Mouse (Mus musculus) myocyte (in vitro differentiated cells): ENCODE results near the gene Rpl26. TPM values are rescaled to one million over a fixed set of nuclear protein-coding genes. Genes with fewer than 3 reads are reported as not detected.

Experiments
- H3K27me3 ChIP-seq: one replicate; pipeline ENCODE4 v1.6.1; 2011; ENCODE audit not compliant: control insufficient read depth, insufficient read depth, insufficient read length
- H3K36me3 ChIP-seq: one replicate; pipeline ENCODE4 v1.6.1; 2011; ENCODE audit not compliant: control insufficient read depth, insufficient read depth
- H3K4me2 ChIP-seq: one replicate; pipeline ENCODE4 v1.6.1; 2011; ENCODE audit warnings: low read depth, control low read depth
- H3K4me3 ChIP-seq: one replicate; pipeline ENCODE4 v1.5.1; 2011; ENCODE audit warnings: mild to moderate bottlenecking, control low read depth, moderate library complexity
- H3K79me2 ChIP-seq: one replicate; pipeline ENCODE4 v1.6.1; 2011; ENCODE audit not compliant: control insufficient read depth, insufficient read depth
- H3ac ChIP-seq: one replicate; pipeline ENCODE4 v1.6.1; 2011; ENCODE audit not compliant: control insufficient read depth, insufficient read length
- CEBPB ChIP-seq: IDR thresholded peaks from 2 replicates; pipeline ENCODE4 v1.6.1; 2011; ENCODE audit warnings: mild to moderate bottlenecking, moderate library complexity; ENCODE audit not compliant: poor library complexity, insufficient read depth, severe bottlenecking
- E2F4 ChIP-seq: IDR thresholded peaks from one replicate; pipeline ENCODE4 v1.6.1; 2011; ENCODE audit warnings: mild to moderate bottlenecking, control low read depth, moderate library complexity; ENCODE audit not compliant: insufficient read depth
- MAX ChIP-seq: IDR thresholded peaks from one replicate; pipeline ENCODE4 v1.6.1; 2011; ENCODE audit warnings: low read depth, mild to moderate bottlenecking, control low read depth
- MYOD1 ChIP-seq, 3 experiments: IDR thresholded peaks; one replicate each; pipeline ENCODE4 v1.6.1; 2011; ENCODE audit warnings: control low read depth in 2 of 3, low read depth in 2 of 3, mild to moderate bottlenecking in 2 of 3, moderate library complexity in 1 of 3; ENCODE audit not compliant: insufficient read length in 2 of 3, control insufficient read depth in 1 of 3
- MYOG ChIP-seq, 3 experiments: IDR thresholded peaks; one replicate each; pipeline ENCODE4 v1.6.1; 2011; ENCODE audit warnings: control low read depth in 2 of 3, low read depth in 2 of 3, mild to moderate bottlenecking in 2 of 3; ENCODE audit not compliant: insufficient read length in 2 of 3, control insufficient read depth in 1 of 3, insufficient read depth in 1 of 3
- POLR2A ChIP-seq: IDR thresholded peaks from one replicate; pipeline ENCODE4 v1.6.1; 2011; ENCODE audit warnings: low read depth, mild to moderate bottlenecking, control low read depth, moderate library complexity; ENCODE audit not compliant: insufficient read length
- POLR2AphosphoS2 ChIP-seq: IDR thresholded peaks from one replicate; pipeline ENCODE4 v1.6.1; 2011; ENCODE audit warnings: low read depth, control low read depth; ENCODE audit not compliant: insufficient read length
- REST ChIP-seq: IDR thresholded peaks from one replicate; pipeline ENCODE4 v1.6.1; 2011; ENCODE audit warnings: mild to moderate bottlenecking, control low read depth, moderate library complexity; ENCODE audit not compliant: insufficient read depth, insufficient read length
- SRF ChIP-seq: IDR thresholded peaks from one replicate; pipeline ENCODE4 v1.6.1; 2011; ENCODE audit warnings: low read depth; ENCODE audit not compliant: control insufficient read depth, insufficient read length
- TCF12 ChIP-seq: IDR thresholded peaks from one replicate; pipeline ENCODE4 v1.6.1; 2011; ENCODE audit warnings: mild to moderate bottlenecking, control low read depth; ENCODE audit not compliant: poor library complexity, insufficient read depth, severe bottlenecking
- TCF3 ChIP-seq: IDR thresholded peaks from one replicate; pipeline ENCODE4 v1.6.1; 2011; ENCODE audit warnings: low read depth, control low read depth; ENCODE audit not compliant: insufficient read length
- USF1 ChIP-seq: IDR thresholded peaks from one replicate; pipeline ENCODE4 v1.6.1; 2011; ENCODE audit warnings: low read depth, mild to moderate bottlenecking, control low read depth, moderate library complexity
- polyA plus RNA-seq: library from polyadenylated mRNA; unstranded; fragments of >200 nt; fragmentation: generic; extraction: Trizol; gene quantifications from one replicate; pipeline ENCODE4 v1.2.1, GENCODE M21; 2012; ENCODE audit warnings: missing spikeins

Gene Rpl26
- polyA plus RNA-seq, 1 experiment = 695 TPM

DNA sequence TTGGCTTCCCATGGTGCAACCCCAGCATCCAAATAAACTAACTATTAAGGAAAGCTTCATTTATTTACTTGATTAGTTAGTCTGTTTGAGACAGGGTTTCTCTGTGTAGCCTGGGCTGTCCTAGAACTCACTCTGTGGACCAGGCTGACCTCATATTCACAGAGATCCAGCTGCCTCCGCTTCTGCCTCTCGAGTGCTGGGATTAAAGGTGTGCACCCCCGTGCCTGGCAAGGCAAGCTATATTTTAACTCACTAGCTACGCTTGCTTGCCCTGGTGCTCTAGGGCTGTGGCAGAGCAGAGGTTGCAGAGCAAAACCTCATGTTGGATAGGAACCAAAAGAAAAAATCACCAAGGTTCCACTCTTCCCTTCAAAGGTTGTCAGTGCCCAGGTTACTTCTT, 39.1 kb downstream of the Rpl26 start:
- no peak for TF ChIP-seq CEBPB

DNA sequence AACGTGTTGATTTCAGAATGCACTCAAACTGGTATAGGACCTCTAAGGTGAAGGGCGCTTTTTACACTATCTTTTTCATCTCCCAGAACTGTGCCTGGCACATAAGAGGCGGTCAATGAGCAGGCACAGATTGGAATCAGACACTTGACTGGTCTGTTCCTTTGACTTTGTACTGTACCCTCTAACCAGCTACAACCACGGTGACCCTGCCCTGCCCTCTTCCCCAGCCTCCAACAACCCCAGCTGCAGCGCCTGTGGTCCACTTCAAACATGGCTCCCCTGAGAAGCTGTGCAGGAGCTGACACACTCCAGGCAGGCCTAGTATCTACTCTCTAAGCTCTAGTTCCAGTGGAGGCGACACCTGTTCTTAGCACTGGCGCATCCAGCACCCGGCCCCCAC, 41.3 kb downstream of the Rpl26 start:
- Histone ChIP-seq H3K79me2 (no peaks in the 10 kb centered on the region), H3K4me2 (no peak overlapping the region), H3K27me3 (no peaks in the 10 kb centered on the region), H3K4me3 (no peak overlapping the region), H3K36me3 (no peaks in the 10 kb centered on the region), H3ac (no peak overlapping the region)
- TF ChIP-seq POLR2AphosphoS2 (no peak), MYOG (IDR thresholded peaks at IDR 0.05; ENCODE audit: control insufficient read depth in 1 of 3, insufficient read depth in 1 of 3, insufficient read length in 2 of 3, low read depth in 2 of 3) (no peak), E2F4 (no peak), MYOD1 (IDR thresholded peaks at IDR 0.05; ENCODE audit: control insufficient read depth in 1 of 3, insufficient read length in 2 of 3, low read depth in 2 of 3) (no peak), TCF12 (no peak), TCF3 (no peak), POLR2A (no peak), USF1 (no peak), CEBPB (no peak), REST (no peak), SRF (no peak), MAX (no peak)

More for the DNA sequence above, 39.1 kb downstream of the Rpl26 start:
- Histone ChIP-seq H3K79me2 (no peaks in the 10 kb centered on the region), H3K36me3 (no peaks in the 10 kb centered on the region), H3K4me3 (peak overlapping the region; percentile 21), H3ac (no peak overlapping the region), H3K4me2 (peak overlapping the region; percentile 91), H3K27me3 (no peaks in the 10 kb centered on the region)

DNA sequence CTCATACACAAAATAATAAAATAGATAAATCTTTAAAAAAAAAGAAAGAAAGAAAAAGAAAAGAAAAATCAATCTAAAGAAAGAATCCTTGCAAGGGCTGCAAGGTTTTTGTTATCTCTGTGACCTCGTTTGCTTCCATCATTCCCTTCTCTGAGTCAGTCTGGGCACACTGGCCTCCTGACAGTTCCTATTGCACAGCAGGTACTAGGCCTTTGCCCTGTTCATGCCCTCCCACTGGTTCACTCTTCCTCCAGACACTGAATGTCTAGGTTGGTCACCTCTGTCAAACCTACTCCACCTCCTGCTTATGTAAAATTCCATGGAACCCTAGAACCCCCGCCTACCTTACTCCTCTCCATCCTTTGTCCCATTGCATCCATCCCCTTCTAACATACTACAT, 43.9 kb downstream of the Rpl26 start:
- Histone ChIP-seq H3K4me2 (no peak overlapping the region), H3ac (no peak overlapping the region), H3K79me2 (no peaks in the 10 kb centered on the region), H3K27me3 (no peaks in the 10 kb centered on the region), H3K36me3 (no peaks in the 10 kb centered on the region), H3K4me3 (no peak overlapping the region)
- no peak for TF ChIP-seq POLR2AphosphoS2
- no peak for TF ChIP-seq USF1
- TF ChIP-seq TCF12 = no peak
- no peak for TF ChIP-seq REST
- no peak for TF ChIP-seq MYOD1 (IDR thresholded peaks at IDR 0.05; ENCODE audit: control insufficient read depth in 1 of 3, insufficient read length in 2 of 3, low read depth in 2 of 3)
- TF ChIP-seq E2F4 = no peak

DNA sequence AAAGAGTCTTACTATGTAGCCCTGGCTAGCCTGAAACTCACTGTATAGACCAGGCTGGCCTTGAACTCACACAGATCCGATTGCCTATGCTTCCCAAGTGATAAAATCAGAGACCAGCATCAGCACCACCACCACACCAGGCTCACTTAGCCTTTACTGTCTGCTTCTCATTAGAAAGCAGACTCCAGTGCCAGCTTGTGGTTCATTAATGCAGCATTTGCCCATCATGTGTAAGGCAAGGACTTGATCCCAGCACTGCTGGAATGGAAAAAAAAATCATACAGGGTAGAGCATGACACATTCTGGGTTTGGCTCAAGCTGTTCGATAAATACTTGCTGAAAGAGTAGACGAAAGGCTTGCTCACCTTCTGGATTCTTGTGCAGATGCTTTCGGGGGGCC, 44.6 kb downstream of the Rpl26 start:
- no peaks in the 10 kb centered on the region for H3K36me3 ChIP-seq
- no peaks in the 10 kb centered on the region for H3K27me3 ChIP-seq
- H3ac ChIP-seq = no peak overlapping the region
- peak overlapping the region; percentile 93 for H3K4me2 ChIP-seq
- TF ChIP-seq USF1 (no peak), MAX (no peak), POLR2AphosphoS2 (no peak), CEBPB (no peak), TCF12 (no peak), SRF (no peak), POLR2A (no peak), MYOG (IDR thresholded peaks at IDR 0.05; ENCODE audit: control insufficient read depth in 1 of 3, insufficient read depth in 1 of 3, insufficient read length in 2 of 3, low read depth in 2 of 3) (no peak), MYOD1 (IDR thresholded peaks at IDR 0.05; ENCODE audit: control insufficient read depth in 1 of 3, insufficient read length in 2 of 3, low read depth in 2 of 3) (no peak), REST (no peak), TCF3 (no peak), E2F4 (no peak)
- no peak overlapping the region for H3K4me3 ChIP-seq
- no peaks in the 10 kb centered on the region for H3K79me2 ChIP-seq

DNA sequence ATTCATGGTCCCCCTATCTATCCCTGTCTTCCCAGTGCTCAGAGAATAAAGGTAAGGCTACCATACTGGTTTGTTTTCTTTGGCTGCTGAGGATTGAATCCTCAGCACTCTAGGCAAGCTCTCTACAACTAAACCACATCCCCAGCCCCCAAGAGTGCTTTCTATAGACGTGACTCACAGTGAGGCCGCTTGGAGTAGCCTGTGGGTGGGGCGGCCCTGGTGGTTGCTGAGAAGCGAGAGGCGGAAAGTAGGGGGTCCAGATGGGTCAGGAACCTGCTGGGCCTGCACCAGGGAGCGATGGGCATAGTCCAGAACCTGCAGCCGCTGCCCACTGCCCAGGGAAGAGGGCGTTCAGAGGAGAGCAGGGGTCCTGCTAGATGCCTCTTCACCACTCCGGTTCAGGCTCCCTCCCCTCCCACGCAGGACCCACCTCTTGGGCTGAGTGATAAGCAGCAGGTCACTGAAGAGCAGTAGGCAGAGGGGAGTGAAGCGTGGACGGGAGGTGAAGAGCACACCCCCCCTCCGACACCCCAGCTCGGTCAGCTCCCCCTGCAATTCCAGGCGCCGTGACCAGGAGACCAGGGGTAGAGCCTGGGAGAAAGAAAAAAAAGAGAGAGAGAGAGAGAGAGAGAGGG, 45.5 kb downstream of the Rpl26 start:
- no peak for TF ChIP-seq POLR2A
- no peak for TF ChIP-seq REST
- no peak for TF ChIP-seq MAX
- no peak for TF ChIP-seq USF1
- no peak for TF ChIP-seq POLR2AphosphoS2
- TF ChIP-seq SRF = no peak
- TF ChIP-seq E2F4 = no peak
- no peak for TF ChIP-seq CEBPB
- no peak for TF ChIP-seq MYOG (IDR thresholded peaks at IDR 0.05; ENCODE audit: control insufficient read depth in 1 of 3, insufficient read depth in 1 of 3, insufficient read length in 2 of 3, low read depth in 2 of 3)
- no peak for TF ChIP-seq TCF12
- no peak for TF ChIP-seq MYOD1 (IDR thresholded peaks at IDR 0.05; ENCODE audit: control insufficient read depth in 1 of 3, insufficient read length in 2 of 3, low read depth in 2 of 3)
- TF ChIP-seq TCF3 = no peak
- peak overlapping the region; percentile 93 for H3K4me2 ChIP-seq
- H3K36me3 ChIP-seq = no peaks in the 10 kb centered on the region
- H3K27me3 ChIP-seq = no peaks in the 10 kb centered on the region
- H3ac ChIP-seq = no peak overlapping the region
- H3K4me3 ChIP-seq = peak overlapping the region; percentile 6
- no peaks in the 10 kb centered on the region for H3K79me2 ChIP-seq
